Mouse (Mus musculus) G1E (cell line): Measurements from ENCODE around the gene Ucma. TPM values are rescaled to one million over a fixed set of nuclear protein-coding genes. Genes with fewer than 3 reads are reported as not detected.

Source experiments
- ATAC-seq: 2 replicates; pipeline ENCODE4 v1.8.0; 2016; ENCODE audit warnings: mild to moderate bottlenecking; ENCODE audit not compliant: insufficient number of reproducible peaks, poor library complexity, low FRiP score, severe bottlenecking; ENCODE audit errors: extremely low read depth
- DNase-seq: peaks from one replicate; pipeline ENCODE4 v3.0.0; 2012; ENCODE audit warnings: low spot score
- H3K27me3 ChIP-seq: 2 replicates; pipeline ENCODE4 v1.6.1; 2012; ENCODE audit warnings: mild to moderate bottlenecking, low read length, inconsistent platforms; ENCODE audit not compliant: insufficient read depth
- H3K36me3 ChIP-seq: replicated peaks from 2 replicates; pipeline ENCODE3; 2012; ENCODE audit warnings: mild to moderate bottlenecking, inconsistent platforms
- H3K4me1 ChIP-seq: 2 replicates; pipeline ENCODE4 v1.6.1; 2012; ENCODE audit warnings: low read depth, low read length, inconsistent platforms, mixed read lengths; ENCODE audit not compliant: insufficient read depth
- H3K4me3 ChIP-seq: 2 replicates; pipeline ENCODE4 v1.5.1; 2012; ENCODE audit warnings: low read depth, mild to moderate bottlenecking, inconsistent platforms, low read length, moderate library complexity, mixed read lengths
- H3K9me3 ChIP-seq: replicated peaks from 2 replicates; pipeline ENCODE4 v1.6.1; 2012; ENCODE audit warnings: inconsistent platforms
- CTCF ChIP-seq: IDR thresholded peaks from 2 replicates; pipeline ENCODE4 v1.5.1; 2012; ENCODE audit warnings: low read depth, low read length, inconsistent platforms, mixed read lengths
- GATA1 ChIP-seq: IDR thresholded peaks from 2 replicates; pipeline ENCODE4 v1.6.1; 2012; ENCODE audit warnings: borderline replicate concordance, low read length, inconsistent platforms, mixed read lengths
- GATA2 ChIP-seq: IDR thresholded peaks from 2 replicates; pipeline ENCODE4 v1.6.1; 2012; ENCODE audit warnings: low read depth, low read length, inconsistent platforms, borderline replicate concordance
- POLR2AphosphoS5 ChIP-seq: IDR thresholded peaks from 2 replicates; pipeline ENCODE4 v1.6.1; 2012; ENCODE audit warnings: low read depth, low read length, inconsistent platforms; ENCODE audit not compliant: insufficient replicate concordance
- TAL1 ChIP-seq: conservative IDR thresholded peaks from 2 replicates; pipeline ENCODE4 v1.6.1; 2012; ENCODE audit warnings: low read depth, low read length, inconsistent platforms, mixed read lengths
- polyA plus RNA-seq: library from polyadenylated mRNA; stranded (reverse); fragments of >175 nt; gene quantifications from 2 replicates; pipeline ENCODE4 v1.2.3, GENCODE M21; 2012
- total RNA-seq, 2 experiments: library from RNA; stranded (forward) in 1 of 2; stranded (reverse) in 1 of 2; fragments of 200-1000 nt in 1 of 2; fragments of >200 nt in 1 of 2; fragmentation: Nextera tagmentation in 1 of 2; gene quantifications; 2 replicates each; pipeline ENCODE4 v1.2.3; 2014 to 2017

The Ucma gene
- total and polyA plus RNA-seq, 3 experiments: not detected

DNA sequence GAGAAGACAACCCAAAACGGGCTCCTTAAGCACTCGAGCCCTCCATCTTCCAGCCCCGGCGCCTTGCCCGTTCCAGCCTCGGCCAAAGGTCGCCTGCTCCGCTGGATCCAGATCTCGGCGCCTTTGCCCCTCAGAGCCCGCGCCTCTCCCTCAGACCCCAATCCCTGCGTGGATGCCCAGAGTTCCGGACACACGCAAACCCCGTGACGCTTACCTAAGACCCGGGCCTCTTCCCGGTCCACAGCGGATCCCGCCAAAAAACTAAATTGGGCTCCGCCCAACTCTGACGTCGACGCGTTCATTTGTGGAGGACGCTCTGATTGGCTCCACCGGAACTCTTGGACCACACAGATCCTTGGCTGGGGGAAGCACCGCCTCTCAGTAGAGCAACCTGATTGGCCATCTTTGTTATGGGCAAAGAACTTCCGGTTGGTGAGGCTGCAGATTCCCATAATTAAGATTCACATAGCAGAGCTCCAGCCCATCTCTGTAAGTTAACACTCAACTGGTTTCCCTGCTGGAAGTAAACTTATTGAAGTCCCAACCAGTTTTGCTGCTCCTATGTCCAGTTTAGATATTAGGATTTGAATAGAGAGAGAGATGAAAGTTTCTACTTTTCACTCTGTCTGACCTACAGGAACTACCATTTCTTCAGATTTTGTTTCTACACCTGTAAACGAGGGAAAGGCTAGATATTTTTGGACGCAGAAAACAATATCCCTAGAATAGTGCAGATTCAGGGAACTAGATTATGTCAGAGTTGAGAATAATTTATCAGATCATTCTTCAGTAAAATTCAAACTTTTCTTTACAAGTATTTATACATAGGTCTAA is 36.8 kb downstream of the Ucma start, which contains the start of gene Mcm10:
TSS of gene Mcm10 (minus strand) at position 301 of the 834 bp plus-strand sequence.
- DNase-seq (peak; percentile 98), ATAC-seq (peak; percentile 99)
- peaks cover 45% of the 10 kb centered on the region for H3K4me1 ChIP-seq
- peak within 1 kb of the TSS; percentile 81 for H3K4me3 ChIP-seq
- H3K9me3 ChIP-seq: no peaks in the 10 kb centered on the region
- H3K36me3 ChIP-seq: peaks cover 41% of the 10 kb centered on the region
- TF ChIP-seq TAL1 (no peak), POLR2AphosphoS5 (no peak), GATA2 (no peak), CTCF (no peak), GATA1 (no peak)
- H3K27me3 ChIP-seq: no peaks in the 10 kb centered on the region

DNA sequence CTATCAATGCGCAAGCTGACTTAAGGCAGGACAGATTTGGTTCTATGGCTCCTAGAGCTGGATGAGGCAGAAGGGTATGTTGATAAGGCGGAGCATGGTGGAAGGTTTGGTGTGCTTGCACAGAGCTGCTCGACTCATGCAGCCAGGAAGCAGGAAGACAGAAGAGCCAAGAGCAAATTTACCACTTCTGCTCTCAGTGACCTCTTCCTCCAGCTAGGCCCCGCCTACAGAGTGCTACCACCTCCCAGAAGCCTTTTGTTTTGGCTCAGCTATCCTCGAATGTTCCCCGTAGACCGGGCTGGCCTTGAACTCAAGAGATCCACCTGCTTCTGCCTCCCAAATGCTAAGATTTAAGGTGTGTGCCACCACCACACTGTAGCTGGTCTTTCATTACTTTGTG is 38.7 kb downstream of the Ucma start:
- peaks cover 31% of the 10 kb centered on the region for H3K4me1 ChIP-seq
- H3K9me3 ChIP-seq: no peaks in the 10 kb centered on the region
- H3K27me3 ChIP-seq: no peaks in the 10 kb centered on the region
- no peak for ATAC-seq
- no peak overlapping the region for H3K4me3 ChIP-seq
- peaks cover 35% of the 10 kb centered on the region for H3K36me3 ChIP-seq
- no peak for DNase-seq
- TF ChIP-seq TAL1: no peak
- no peak for TF ChIP-seq GATA1
- no peak for TF ChIP-seq GATA2
- TF ChIP-seq POLR2AphosphoS5: no peak
- TF ChIP-seq CTCF: no peak

GRCm38 (mm10) chr2:5015527-5015926 is 39.6 kb downstream of the Ucma start:
- Histone ChIP-seq H3K36me3 (peaks cover 37% of the 10 kb centered on the region), H3K4me1 (peaks cover 29% of the 10 kb centered on the region), H3K27me3 (no peaks in the 10 kb centered on the region), H3K9me3 (no peaks in the 10 kb centered on the region), H3K4me3 (no peak overlapping the region)
- no peak for DNase-seq
- TF ChIP-seq GATA2 (no peak), CTCF (no peak), POLR2AphosphoS5 (no peak), GATA1 (no peak), TAL1 (no peak)
- ATAC-seq: no peak

DNA sequence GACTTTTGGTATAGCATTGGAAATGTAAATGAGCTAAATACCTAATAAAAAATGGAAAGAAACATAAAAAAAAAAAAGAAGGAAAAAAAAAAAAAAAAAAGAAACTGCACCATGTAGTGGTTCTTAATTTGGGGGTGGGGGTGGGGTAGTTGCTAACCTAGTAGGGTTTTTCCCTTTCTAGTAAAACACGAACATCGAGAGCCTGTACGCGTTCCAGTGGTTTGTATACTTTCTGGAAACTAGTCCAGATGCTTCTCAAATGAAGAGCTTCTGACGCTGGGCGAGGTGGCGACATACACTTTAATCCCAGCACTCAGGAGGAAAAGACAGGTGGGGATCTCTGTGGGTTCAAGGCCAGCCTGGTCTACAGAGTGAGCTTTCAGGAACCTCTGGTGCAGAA is 41.0 kb downstream of the Ucma start:
- no peaks in the 10 kb centered on the region for H3K27me3 ChIP-seq
- peaks cover 18% of the 10 kb centered on the region for H3K4me1 ChIP-seq
- TF ChIP-seq TAL1: no peak
- TF ChIP-seq CTCF: no peak
- no peak for TF ChIP-seq POLR2AphosphoS5
- no peak for TF ChIP-seq GATA2
- TF ChIP-seq GATA1: no peak
- H3K4me3 ChIP-seq: no peak overlapping the region
- no peak for DNase-seq
- ATAC-seq: no peak
- peaks cover 42% of the 10 kb centered on the region for H3K36me3 ChIP-seq
- H3K9me3 ChIP-seq: no peaks in the 10 kb centered on the region

DNA sequence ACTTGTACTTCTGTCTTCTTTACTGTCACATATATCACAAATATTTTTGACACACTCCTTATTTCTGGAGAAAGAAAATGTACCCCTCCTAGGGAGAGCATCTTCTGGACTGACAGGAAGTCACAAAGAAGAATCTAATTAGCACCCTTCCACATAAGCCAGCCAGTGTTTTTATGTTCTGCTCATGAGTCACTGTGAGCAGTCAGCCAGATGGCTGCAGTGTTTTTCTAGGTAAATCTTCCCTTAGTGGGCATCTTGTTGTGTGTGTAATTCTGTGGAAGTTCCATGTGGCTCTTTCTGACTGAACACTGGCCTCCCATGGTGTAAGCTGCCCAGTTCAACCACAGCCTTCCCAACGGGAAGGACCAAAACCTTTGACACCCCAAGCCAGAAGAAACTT is 43.8 kb downstream of the Ucma start:
- ATAC-seq: no peak
- Histone ChIP-seq H3K4me1 (peaks cover 4% of the 10 kb centered on the region; the same call in 1 of the 2 replicates), H3K4me3 (no peak overlapping the region), H3K9me3 (no peaks in the 10 kb centered on the region), H3K27me3 (no peaks in the 10 kb centered on the region), H3K36me3 (peaks cover 61% of the 10 kb centered on the region)
- TF ChIP-seq POLR2AphosphoS5: no peak
- no peak for TF ChIP-seq CTCF
- no peak for TF ChIP-seq GATA1
- no peak for TF ChIP-seq GATA2
- TF ChIP-seq TAL1: no peak
- DNase-seq: no peak

DNA sequence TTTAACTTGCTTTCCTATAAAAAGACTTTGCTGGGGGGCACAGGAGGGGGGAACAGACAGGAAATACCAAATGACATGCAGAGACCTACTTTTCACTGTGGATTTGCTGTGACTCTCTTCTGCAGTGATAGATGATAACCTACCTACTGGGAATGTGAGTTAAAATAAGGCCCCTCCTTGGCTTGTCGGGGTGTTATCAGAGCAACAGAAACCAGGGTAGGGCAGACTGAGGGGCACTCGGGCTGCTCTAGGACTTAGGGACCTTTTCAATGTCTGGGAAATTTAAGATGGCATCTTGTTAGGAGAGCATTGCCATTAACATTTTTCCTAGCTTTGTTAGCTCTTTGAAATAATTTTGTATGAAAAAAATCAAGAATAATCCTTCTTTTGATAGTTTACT is 47.4 kb downstream of the Ucma start:
- no peaks in the 10 kb centered on the region for H3K27me3 ChIP-seq
- ATAC-seq (no peak), DNase-seq (no peak)
- H3K36me3 ChIP-seq: peaks cover 82% of the 10 kb centered on the region
- H3K4me3 ChIP-seq: no peak overlapping the region
- TF ChIP-seq TAL1: no peak
- TF ChIP-seq CTCF: no peak
- TF ChIP-seq POLR2AphosphoS5: no peak
- no peak for TF ChIP-seq GATA2
- TF ChIP-seq GATA1: no peak
- H3K9me3 ChIP-seq: no peaks in the 10 kb centered on the region
- peaks cover 2% of the 10 kb centered on the region; the same call in 1 of the 2 replicates for H3K4me1 ChIP-seq
